Mouse (Mus musculus): ENCODE measurements around the gene Car5b. TPM values are rescaled to one million over a fixed set of nuclear protein-coding genes. Genes with fewer than 3 reads are reported as not detected.

The Car5b gene
- polyA plus RNA-seq (2015; fragmentation: Nextera tagmentation; extraction: Ambion mirVana) = 1.0 and 1.1 TPM in 2 replicates

- Histone ChIP-seq H3K4me3 (ENCODE audit: low read depth, low read length) (peak within 1 kb of the TSS; percentile 29), H3K4me2 (replicated peaks; ENCODE audit: low read depth, low read length) (peak within 1 kb of the TSS; percentile 49), H3K36me3 (ENCODE audit: insufficient read depth, low read length) (no peaks in the 10 kb centered on the region), H3K9me3 (ENCODE audit: low read length) (no peaks in the 10 kb centered on the region), H3K9ac (replicated peaks; ENCODE audit: low read depth) (no peak within 1 kb of the TSS), H3K27me3 (replicated peaks; ENCODE audit: insufficient read depth, low read length) (no peaks in the 10 kb centered on the region), H3K4me1 (ENCODE audit: insufficient read depth, low read depth, low read length) (no peaks in the 10 kb centered on the region), H3K27ac (ENCODE audit: low read length) (no peak within 1 kb of the TSS)
- DNase-seq (ENCODE audit: low spot score) (peak; percentile 92), ATAC-seq (peak; percentile 99)
- TF ChIP-seq CTCF (IDR thresholded peaks at IDR 0.05) (no peak), EP300 (IDR thresholded peaks at IDR 0.05) (no peak)
- WGBS = 11% methylated on average over 16 of the region's 22 CpGs
These were observed at the start of gene Car5b for GRCm38 (mm10) chrX:164027607-164028289. Gene Car5b (minus strand): TSS chrX:164027997.

DNA sequence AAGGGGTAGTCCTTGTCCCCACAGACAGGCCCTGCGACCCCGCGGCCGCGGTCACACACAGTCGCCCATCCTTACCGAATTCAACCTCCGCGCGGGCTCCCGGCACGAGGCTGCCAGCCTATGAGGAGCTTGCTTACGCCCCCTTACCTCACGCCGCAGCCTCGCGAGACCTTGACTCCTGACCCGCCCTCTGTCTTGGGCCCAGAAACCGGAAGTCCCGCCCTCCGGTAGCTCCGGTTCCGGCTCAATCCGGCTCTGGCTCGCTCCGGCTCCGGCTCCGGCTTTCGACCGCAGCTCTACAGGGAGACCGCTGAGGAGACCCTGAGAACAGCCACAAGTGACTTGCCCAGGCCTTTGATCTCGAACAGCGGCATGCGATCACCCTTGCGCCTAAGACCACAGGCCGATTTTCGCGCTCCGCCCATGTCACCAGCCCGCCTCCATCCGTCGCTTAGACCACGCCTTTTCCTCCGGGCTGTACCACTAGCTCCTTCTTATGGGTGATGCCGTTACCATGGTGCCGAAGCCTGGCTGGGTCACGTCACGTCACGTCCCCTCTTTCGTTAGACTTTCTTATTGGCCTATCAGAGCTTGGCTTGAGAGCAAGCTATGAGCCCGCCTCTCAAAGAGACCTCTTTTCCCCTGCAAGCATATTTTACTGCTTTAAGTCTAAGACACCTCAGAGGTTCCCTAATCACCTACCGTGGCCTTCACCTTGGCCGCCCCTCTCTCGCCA is 48.4 kb upstream of the Car5b start, which contains the start of gene Siah1b:
Gene Siah1b, minus strand, starts transcription at position 454 of the 736 bp plus-strand sequence.
- DNase-seq (ENCODE audit: low spot score) (peak; percentile 97), ATAC-seq (peak; percentile 99)
- TF ChIP-seq CTCF (IDR thresholded peaks at IDR 0.05) (no peak), EP300 (IDR thresholded peaks at IDR 0.05) (0 out of 2 replicates have a peak, but pooled peaks have one; percentile 41)
- H3K27me3 ChIP-seq (replicated peaks; ENCODE audit: insufficient read depth, low read length) = no peaks in the 10 kb centered on the region
- peak within 1 kb of the TSS; percentile 81 for H3K4me2 ChIP-seq (replicated peaks; ENCODE audit: low read depth, low read length)
- peak within 1 kb of the TSS; percentile 52 for H3K4me3 ChIP-seq (ENCODE audit: low read depth, low read length)
- H3K9ac ChIP-seq (replicated peaks; ENCODE audit: low read depth) = peak within 1 kb of the TSS; percentile 51; the same call in 1 of the 2 replicates
- 13% methylated on average over 48 of the region's 54 CpGs for WGBS
- peak within 1 kb of the TSS; percentile 81 for H3K27ac ChIP-seq (ENCODE audit: low read length)
- no peaks in the 10 kb centered on the region for H3K4me1 ChIP-seq (ENCODE audit: insufficient read depth, low read depth, low read length)
- H3K36me3 ChIP-seq (ENCODE audit: insufficient read depth, low read length) = no peaks in the 10 kb centered on the region
- H3K9me3 ChIP-seq (ENCODE audit: low read length) = no peaks in the 10 kb centered on the region

DNA sequence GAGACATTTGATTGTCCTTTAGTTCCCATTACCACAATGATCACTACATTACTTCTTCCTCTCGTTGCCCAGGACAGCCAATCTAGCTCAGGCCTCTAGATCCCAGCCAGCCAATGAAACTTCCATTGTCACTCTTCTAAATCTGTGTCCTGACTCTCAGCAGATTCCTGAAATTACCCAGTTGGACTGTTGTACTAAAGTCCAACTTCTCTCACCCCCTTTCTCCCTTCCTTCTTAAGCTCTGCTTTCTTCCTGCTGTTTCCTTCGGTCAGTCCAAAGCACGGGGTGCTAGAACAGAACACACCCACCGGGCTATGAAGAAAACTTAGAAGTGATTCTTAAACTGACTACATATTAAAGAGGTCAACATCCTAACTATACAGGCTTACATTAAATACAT is 41.2 kb upstream of the Car5b start:
- Histone ChIP-seq H3K27ac (ENCODE audit: low read length) (no peak overlapping the region), H3K36me3 (ENCODE audit: insufficient read depth, low read length) (no peaks in the 10 kb centered on the region), H3K9ac (replicated peaks; ENCODE audit: low read depth) (no peak overlapping the region), H3K9me3 (ENCODE audit: low read length) (no peaks in the 10 kb centered on the region), H3K4me3 (ENCODE audit: low read depth, low read length) (no peak overlapping the region), H3K4me2 (replicated peaks; ENCODE audit: low read depth, low read length) (no peak overlapping the region), H3K27me3 (replicated peaks; ENCODE audit: insufficient read depth, low read length) (no peaks in the 10 kb centered on the region), H3K4me1 (ENCODE audit: insufficient read depth, low read depth, low read length) (no peaks in the 10 kb centered on the region)
- ATAC-seq = no peak
- WGBS = 79% methylated on average over 4 of the region's 4 CpGs
- TF ChIP-seq EP300 (IDR thresholded peaks at IDR 0.05) (no peak), CTCF (IDR thresholded peaks at IDR 0.05) (no peak)
- no peak for DNase-seq (ENCODE audit: low spot score)

DNA sequence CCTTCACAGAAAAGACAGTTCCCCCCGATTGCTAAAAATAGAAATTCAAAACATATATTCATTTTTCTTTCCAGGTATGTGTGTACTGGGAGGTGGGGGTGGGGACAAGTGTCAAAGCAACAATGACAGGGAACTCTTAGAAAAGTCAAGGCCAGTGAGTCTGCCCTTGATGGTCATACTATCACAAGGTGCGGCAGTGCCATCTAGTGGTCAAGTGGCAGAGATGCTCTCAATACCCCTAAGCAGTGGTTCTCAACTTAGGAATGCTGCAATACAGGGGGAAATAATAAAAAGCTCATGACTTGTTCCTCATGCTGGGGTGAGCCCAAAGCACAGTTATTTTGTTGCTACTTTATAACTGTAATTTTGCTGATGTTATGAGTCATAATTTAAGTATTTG is 38.4 kb upstream of the Car5b start:
- H3K36me3 ChIP-seq (ENCODE audit: insufficient read depth, low read length) = no peaks in the 10 kb centered on the region
- H3K4me2 ChIP-seq (replicated peaks; ENCODE audit: low read depth, low read length) = no peak overlapping the region
- no peak overlapping the region for H3K27ac ChIP-seq (ENCODE audit: low read length)
- DNase-seq (ENCODE audit: low spot score) (peak; percentile 84), ATAC-seq (peak; percentile 75)
- no peaks in the 10 kb centered on the region for H3K4me1 ChIP-seq (ENCODE audit: insufficient read depth, low read depth, low read length)
- no peak for TF ChIP-seq EP300 (IDR thresholded peaks at IDR 0.05)
- peak; percentile 86 for TF ChIP-seq CTCF (IDR thresholded peaks at IDR 0.05)
- 10% methylated on average over 2 of the region's 2 CpGs for WGBS
- no peaks in the 10 kb centered on the region for H3K9me3 ChIP-seq (ENCODE audit: low read length)
- H3K27me3 ChIP-seq (replicated peaks; ENCODE audit: insufficient read depth, low read length) = no peaks in the 10 kb centered on the region
- H3K9ac ChIP-seq (replicated peaks; ENCODE audit: low read depth) = no peak overlapping the region
- no peak overlapping the region for H3K4me3 ChIP-seq (ENCODE audit: low read depth, low read length)

- H3K4me3 ChIP-seq (ENCODE audit: low read depth, low read length) = no peak overlapping the region
These were observed 31.3 kb upstream of the Car5b start for GRCm38 (mm10) chrX:164059070-164059469.

GRCm38 (mm10) chrX:164058523-164058922 is 30.7 kb upstream of the Car5b start:
- Histone ChIP-seq H3K4me1 (ENCODE audit: insufficient read depth, low read depth, low read length) (no peaks in the 10 kb centered on the region), H3K27me3 (replicated peaks; ENCODE audit: insufficient read depth, low read length) (no peaks in the 10 kb centered on the region), H3K36me3 (ENCODE audit: insufficient read depth, low read length) (no peaks in the 10 kb centered on the region), H3K9ac (replicated peaks; ENCODE audit: low read depth) (no peak overlapping the region), H3K4me2 (replicated peaks; ENCODE audit: low read depth, low read length) (no peak overlapping the region), H3K9me3 (ENCODE audit: low read length) (no peaks in the 10 kb centered on the region), H3K4me3 (ENCODE audit: low read depth, low read length) (no peak overlapping the region), H3K27ac (ENCODE audit: low read length) (no peak overlapping the region)
- no peak for DNase-seq (ENCODE audit: low spot score)
- 87% methylated on average over 3 of the region's 3 CpGs for WGBS
- no peak for ATAC-seq
- TF ChIP-seq CTCF (IDR thresholded peaks at IDR 0.05) (no peak), EP300 (IDR thresholded peaks at IDR 0.05) (no peak)

More at GRCm38 (mm10) chrX:164059070-164059469, 31.3 kb upstream of the Car5b start:
- ATAC-seq (no peak), DNase-seq (ENCODE audit: low spot score) (no peak)
- no peak overlapping the region for H3K4me2 ChIP-seq (replicated peaks; ENCODE audit: low read depth, low read length)
- H3K27ac ChIP-seq (ENCODE audit: low read length) = no peak overlapping the region
- WGBS = 57% methylated on average over 4 of the region's 4 CpGs
- H3K9ac ChIP-seq (replicated peaks; ENCODE audit: low read depth) = no peak overlapping the region
- no peaks in the 10 kb centered on the region for H3K27me3 ChIP-seq (replicated peaks; ENCODE audit: insufficient read depth, low read length)
- no peak for TF ChIP-seq CTCF (IDR thresholded peaks at IDR 0.05)
- no peak for TF ChIP-seq EP300 (IDR thresholded peaks at IDR 0.05)
- H3K36me3 ChIP-seq (ENCODE audit: insufficient read depth, low read length) = no peaks in the 10 kb centered on the region
- no peaks in the 10 kb centered on the region for H3K4me1 ChIP-seq (ENCODE audit: insufficient read depth, low read depth, low read length)
- no peaks in the 10 kb centered on the region for H3K9me3 ChIP-seq (ENCODE audit: low read length)
